Mouse (Mus musculus) kidney, embryonic 15.5 days (tissue): Measurements from ENCODE around the gene Tuft1. TPM values are rescaled to one million over a fixed set of nuclear protein-coding genes. Genes with fewer than 3 reads are reported as not detected.
A peak's percentile ranks its signal among the peaks of the same experiment; 100 is the strongest.
"Not testable (repeated sequence)": the region's sequence is repeated elsewhere in the genome, so short reads cannot be mapped to it uniquely, and the experiment has no call there.

Experiments used
- ATAC-seq: fragments of 200-750 bp; cut with Nextera tagmentation; replicated peaks from 2 replicates; pipeline ENCODE4 v1.8.0; 2017; ENCODE audit warnings: moderate TSS enrichment; ENCODE audit not compliant: low FRiP score
- H3K27ac ChIP-seq: fragments of 300-500 bp; sonication (generic); 2 replicates; pipeline ENCODE4 v1.5.1; 2015; ENCODE audit warnings: mild to moderate bottlenecking, inconsistent platforms
- H3K27me3 ChIP-seq: fragments of 300-500 bp; sonication (generic); 2 replicates; pipeline ENCODE4 v1.6.1; 2015; ENCODE audit warnings: inconsistent platforms
- H3K36me3 ChIP-seq: fragments of 300-500 bp; sonication (generic); 2 replicates; pipeline ENCODE4 v1.6.1; 2015; ENCODE audit warnings: inconsistent platforms
- H3K4me1 ChIP-seq: fragments of 300-500 bp; sonication (generic); 2 replicates; pipeline ENCODE4 v1.6.1; 2015; ENCODE audit warnings: inconsistent platforms
- H3K4me2 ChIP-seq: fragments of 300-500 bp; sonication (generic); 2 replicates; pipeline ENCODE4 v1.6.1; 2015; ENCODE audit warnings: moderate library complexity, mild to moderate bottlenecking, inconsistent platforms
- H3K4me3 ChIP-seq: fragments of 300-500 bp; sonication (generic); replicated peaks from 2 replicates; pipeline ENCODE4 v1.5.1; 2015; ENCODE audit warnings: mild to moderate bottlenecking, inconsistent platforms
- H3K9ac ChIP-seq: fragments of 300-500 bp; sonication (generic); 2 replicates; pipeline ENCODE4 v1.6.1; 2015; ENCODE audit warnings: mild to moderate bottlenecking, inconsistent platforms
- H3K9me3 ChIP-seq: fragments of 300-500 bp; sonication (generic); replicated peaks from 2 replicates; pipeline ENCODE4 v1.6.1; 2016; ENCODE audit warnings: inconsistent platforms
- WGBS: fragments of 180-500 bp; shearing (Covaris S2); methylation state at CpG from one replicate; pipeline ENCODE4 v1.1.7; 2015; ENCODE audit warnings: mixed read lengths; 5-methylcytosine and 5-hydroxymethylcytosine counted together
- polyA plus RNA-seq: library from polyadenylated mRNA; unstranded; fragments of >200 nt; fragmentation: Nextera tagmentation; extraction: Ambion mirVana; gene quantifications from 2 replicates; pipeline ENCODE4 v1.2.1, GENCODE M21; 2015

The Tuft1 gene
- polyA plus RNA-seq, 1 experiment from 2014 or later, result 6.7 TPM

- peak overlapping the region; percentile 46 for H3K4me3 ChIP-seq
- not testable (repeated sequence) for H3K9me3 ChIP-seq, H3K27me3 ChIP-seq, H3K36me3 ChIP-seq, H3K27ac ChIP-seq, ATAC-seq
- peak overlapping the region; percentile 78 for H3K4me2 ChIP-seq
- 1% methylated on average over 22 of the region's 47 CpGs for WGBS
- peak overlapping the region; percentile 44; the same call in 1 of the 2 replicates for H3K9ac ChIP-seq
- peaks cover 12% of the 10 kb centered on the region for H3K4me1 ChIP-seq
Measured at GRCm38 (mm10) chr3:94657852-94658739, 576 bp downstream of the Tuft1 start.

- H3K4me3 ChIP-seq, H3K36me3 ChIP-seq, H3K27ac ChIP-seq, H3K9me3 ChIP-seq, ATAC-seq, H3K9ac ChIP-seq, H3K27me3 ChIP-seq, H3K4me2 ChIP-seq: not testable (repeated sequence)
- H3K4me1 ChIP-seq, result peaks cover 19% of the 10 kb centered on the region
- WGBS, result 71% methylated on average over 1 of the region's 1 CpGs
Measured at GRCm38 (mm10) chr3:94653967-94654366, 4.7 kb downstream of the Tuft1 start.

DNA sequence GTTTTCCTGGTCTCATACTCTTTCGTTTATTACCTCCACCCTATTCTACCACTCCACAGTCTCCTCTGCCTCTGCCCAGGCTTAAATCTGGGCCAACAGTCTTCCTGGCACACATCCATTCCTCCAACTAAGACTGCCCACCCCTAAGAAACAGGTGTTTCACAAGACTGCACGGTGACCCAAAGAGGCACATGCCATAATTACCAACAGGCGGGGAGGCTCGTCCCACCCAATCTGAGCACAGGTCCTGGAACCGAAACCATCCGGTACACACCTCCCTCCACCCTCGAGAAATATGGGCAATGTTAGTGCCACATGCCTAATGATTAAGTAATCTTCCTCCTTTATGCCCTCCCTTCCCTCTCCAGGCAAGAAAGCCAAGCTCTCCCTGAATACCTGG is 8.3 kb downstream of the Tuft1 start:
- ATAC-seq, result no peak
- Histone ChIP-seq H3K27me3 (no peaks in the 10 kb centered on the region), H3K9ac (no peak overlapping the region), H3K36me3 (no peaks in the 10 kb centered on the region), H3K4me1 (peaks cover 13% of the 10 kb centered on the region), H3K9me3 (no peaks in the 10 kb centered on the region), H3K27ac (no peak overlapping the region), H3K4me3 (no peak overlapping the region), H3K4me2 (no peak overlapping the region)
- WGBS, result 66% methylated on average over 7 of the region's 7 CpGs

GRCm38 (mm10) chr3:94648755-94649590 is 9.7 kb downstream of the Tuft1 start:
- peaks cover 13% of the 10 kb centered on the region for H3K4me1 ChIP-seq

GRCm38 (mm10) chr3:94642495-94643162 is 16.0 kb downstream of the Tuft1 start, which contains the start of gene Gm10972:
Gm10972 (plus strand) TSS chr3:94643112.
- H3K36me3 ChIP-seq, H3K4me3 ChIP-seq, H3K27me3 ChIP-seq, H3K9me3 ChIP-seq, H3K4me1 ChIP-seq, H3K9ac ChIP-seq, H3K4me2 ChIP-seq, H3K27ac ChIP-seq, ATAC-seq: not testable (repeated sequence)
- 82% methylated on average over 2 of the region's 2 CpGs for WGBS

More at GRCm38 (mm10) chr3:94648755-94649590, 9.7 kb downstream of the Tuft1 start:
- H3K4me3 ChIP-seq, result no peak overlapping the region
- H3K4me2 ChIP-seq, result 0 out of 2 replicates have a peak overlapping the region, but pooled peaks have one; percentile 7
- no peaks in the 10 kb centered on the region for H3K36me3 ChIP-seq
- WGBS, result 39% methylated on average over 6 of the region's 6 CpGs
- H3K9ac ChIP-seq, result no peak overlapping the region
- peak; percentile 82 for ATAC-seq
- H3K27me3 ChIP-seq, result no peaks in the 10 kb centered on the region
- peak overlapping the region; percentile 52 for H3K27ac ChIP-seq
- no peaks in the 10 kb centered on the region for H3K9me3 ChIP-seq

- WGBS, result 68% methylated on average over 3 of the region's 3 CpGs
- H3K4me2 ChIP-seq, result no peak overlapping the region
- H3K9me3 ChIP-seq, result no peaks in the 10 kb centered on the region
- H3K9ac ChIP-seq, result no peak overlapping the region
- H3K27ac ChIP-seq, result no peak overlapping the region
- no peaks in the 10 kb centered on the region for H3K4me1 ChIP-seq
- H3K4me3 ChIP-seq, result no peak overlapping the region
- no peak for ATAC-seq
- H3K36me3 ChIP-seq, result no peaks in the 10 kb centered on the region
- H3K27me3 ChIP-seq, result no peaks in the 10 kb centered on the region
Measured at GRCm38 (mm10) chr3:94629876-94630275, 28.8 kb downstream of the Tuft1 start.

- Histone ChIP-seq H3K36me3 (no peaks in the 10 kb centered on the region), H3K9ac (no peak overlapping the region), H3K4me1 (no peaks in the 10 kb centered on the region), H3K4me3 (no peak overlapping the region), H3K27me3 (no peaks in the 10 kb centered on the region), H3K4me2 (no peak overlapping the region), H3K27ac (no peak overlapping the region), H3K9me3 (no peaks in the 10 kb centered on the region)
- 89% methylated on average over 5 of the region's 5 CpGs for WGBS
- no peak for ATAC-seq
Measured at GRCm38 (mm10) chr3:94628712-94629111, 30.0 kb downstream of the Tuft1 start.

DNA sequence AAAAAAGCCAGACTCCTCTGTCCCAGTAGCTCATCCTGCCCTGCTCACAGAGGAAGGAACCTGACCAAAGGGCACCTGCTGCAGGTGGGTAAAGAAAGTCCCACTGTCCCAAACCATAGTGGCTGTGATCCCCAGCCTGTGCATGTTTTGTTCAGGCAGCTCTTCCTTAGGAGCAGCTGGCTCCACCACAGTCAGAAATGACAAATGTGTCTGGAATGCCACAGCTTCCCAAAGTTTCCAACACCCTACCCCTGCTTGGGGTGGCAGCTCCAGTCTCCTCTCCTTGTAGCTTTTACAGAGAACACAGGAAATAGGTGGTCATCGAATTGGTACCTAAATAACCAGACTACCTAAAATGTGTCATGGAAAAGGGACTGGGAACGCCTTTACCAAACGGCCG is 34.4 kb downstream of the Tuft1 start:
- Histone ChIP-seq H3K27me3 (no peaks in the 10 kb centered on the region), H3K36me3 (no peaks in the 10 kb centered on the region), H3K4me2 (no peak overlapping the region), H3K9ac (no peak overlapping the region), H3K4me3 (no peak overlapping the region), H3K27ac (no peak overlapping the region), H3K4me1 (no peaks in the 10 kb centered on the region), H3K9me3 (no peaks in the 10 kb centered on the region)
- no peak for ATAC-seq
- 82% methylated on average over 4 of the region's 4 CpGs for WGBS

DNA sequence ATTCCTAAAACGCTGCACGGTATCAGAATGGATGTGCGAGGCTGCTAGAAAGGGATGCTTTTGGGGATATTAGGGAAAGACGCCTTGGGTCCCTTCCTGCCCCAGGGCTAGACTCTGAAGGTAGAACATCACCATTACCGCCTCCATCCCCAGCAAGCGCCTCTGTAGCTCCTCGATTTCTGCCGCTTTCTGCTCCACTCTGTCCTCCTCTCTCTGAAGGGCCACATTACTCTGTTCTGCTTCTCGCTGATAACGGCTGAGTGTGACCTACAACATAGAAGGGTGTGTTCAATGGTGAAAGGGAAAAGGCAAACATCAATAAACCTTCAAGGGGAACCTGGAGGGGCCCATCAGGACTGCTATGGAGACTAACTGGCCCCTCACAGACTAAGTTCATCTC is 36.1 kb downstream of the Tuft1 start:
- H3K27me3 ChIP-seq, result no peaks in the 10 kb centered on the region
- H3K27ac ChIP-seq, result no peak overlapping the region
- no peaks in the 10 kb centered on the region for H3K4me1 ChIP-seq
- no peak for ATAC-seq
- no peaks in the 10 kb centered on the region for H3K36me3 ChIP-seq
- no peaks in the 10 kb centered on the region for H3K9me3 ChIP-seq
- H3K4me3 ChIP-seq, result no peak overlapping the region
- no peak overlapping the region for H3K4me2 ChIP-seq
- 93% methylated on average over 10 of the region's 10 CpGs for WGBS
- no peak overlapping the region for H3K9ac ChIP-seq

- no peaks in the 10 kb centered on the region for H3K9me3 ChIP-seq
- no peak overlapping the region for H3K27ac ChIP-seq
- no peak overlapping the region for H3K4me2 ChIP-seq
- ATAC-seq, result no peak
- no peaks in the 10 kb centered on the region for H3K36me3 ChIP-seq
- 88% methylated on average over 11 of the region's 11 CpGs for WGBS
- no peak overlapping the region for H3K9ac ChIP-seq
- H3K27me3 ChIP-seq, result no peaks in the 10 kb centered on the region
- no peaks in the 10 kb centered on the region for H3K4me1 ChIP-seq
- H3K4me3 ChIP-seq, result no peak overlapping the region
Measured at GRCm38 (mm10) chr3:94621740-94622507, 36.7 kb downstream of the Tuft1 start.

DNA sequence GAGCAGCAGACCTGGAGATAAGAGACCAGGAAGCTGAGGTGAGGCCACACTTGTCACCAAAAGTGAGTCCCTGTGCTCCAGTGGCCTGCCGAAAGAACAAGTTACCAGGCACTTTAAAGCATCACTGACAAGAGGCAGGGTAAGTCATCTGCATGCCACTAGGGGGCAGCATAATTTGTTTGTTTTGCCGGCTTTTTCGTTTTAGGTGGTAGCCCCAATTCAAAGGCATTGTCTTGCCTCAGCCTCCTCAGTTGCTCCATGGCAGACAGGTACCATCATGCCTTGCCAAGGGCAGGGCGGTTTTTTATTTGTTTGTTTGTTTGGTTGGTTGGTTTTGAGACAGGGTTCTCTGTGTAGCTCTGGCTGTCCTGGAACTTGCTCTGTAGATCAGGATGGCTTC is 42.0 kb downstream of the Tuft1 start:
- 0 out of 2 replicates have a peak, but pooled peaks cover 8% of the 10 kb centered on the region for H3K4me1 ChIP-seq
- WGBS, result 79% methylated on average over 4 of the region's 4 CpGs
- H3K9me3 ChIP-seq, result no peaks in the 10 kb centered on the region
- no peaks in the 10 kb centered on the region for H3K27me3 ChIP-seq
- no peak overlapping the region for H3K27ac ChIP-seq
- no peaks in the 10 kb centered on the region for H3K36me3 ChIP-seq
- no peak overlapping the region for H3K4me2 ChIP-seq
- no peak overlapping the region for H3K4me3 ChIP-seq
- no peak for ATAC-seq
- no peak overlapping the region for H3K9ac ChIP-seq
